Mouse (Mus musculus): ENCODE data around the gene Opn5. TPM values are rescaled to one million over a fixed set of nuclear protein-coding genes. Genes with fewer than 3 reads are reported as not detected.

Gene Opn5
- total RNA-seq (2022), result not detected

GRCm38 (mm10) chr17:42611295-42611694 lies at the start of gene Opn5:
Gene Opn5, minus strand, starts transcription at chr17:42611395.
- DNase-seq (ENCODE audit: low spot score), result no peak

- DNase-seq (ENCODE audit: low spot score), result no peak
Measured at GRCm38 (mm10) chr17:42658634-42659422, 47.6 kb upstream of the Opn5 start.

- DNase-seq (ENCODE audit: low spot score), result peak; percentile 68
Measured at GRCm38 (mm10) chr17:42643416-42643815, 32.2 kb upstream of the Opn5 start.

- peak; percentile 52 for DNase-seq (ENCODE audit: low spot score)
Measured at GRCm38 (mm10) chr17:42630206-42630605, 19.0 kb upstream of the Opn5 start.

GRCm38 (mm10) chr17:42613043-42613737 lies 2.0 kb upstream of the Opn5 start:
- DNase-seq (ENCODE audit: low spot score), result peak; percentile 38

- no peak for DNase-seq (ENCODE audit: low spot score)
Measured at GRCm38 (mm10) chr17:42608270-42608669, 2.9 kb downstream of the Opn5 start.

- DNase-seq (ENCODE audit: low spot score), result peak; percentile 52
Measured at GRCm38 (mm10) chr17:42602829-42603784, 8.1 kb downstream of the Opn5 start.

- DNase-seq (ENCODE audit: low spot score), result no peak
Measured at GRCm38 (mm10) chr17:42586486-42586885, 24.7 kb downstream of the Opn5 start.

- no peak for DNase-seq (ENCODE audit: low spot score)
Measured at GRCm38 (mm10) chr17:42583029-42583331, 28.2 kb downstream of the Opn5 start.

- no peak for DNase-seq (ENCODE audit: low spot score)
Measured at GRCm38 (mm10) chr17:42582281-42583028, 28.7 kb downstream of the Opn5 start.

- DNase-seq (ENCODE audit: low spot score), result no peak
Measured at GRCm38 (mm10) chr17:42580623-42581022, 30.6 kb downstream of the Opn5 start.

- no peak for DNase-seq (ENCODE audit: low spot score)
Measured at GRCm38 (mm10) chr17:42580196-42580595, 31.0 kb downstream of the Opn5 start.

GRCm38 (mm10) chr17:42576671-42577168 lies 34.5 kb downstream of the Opn5 start:
- DNase-seq (ENCODE audit: low spot score), result peak; percentile 16

GRCm38 (mm10) chr17:42573786-42574185 lies 37.4 kb downstream of the Opn5 start:
- no peak for DNase-seq (ENCODE audit: low spot score)

- DNase-seq (ENCODE audit: low spot score), result no peak
Measured at GRCm38 (mm10) chr17:42549578-42549977, 61.6 kb downstream of the Opn5 start.

- no peak for DNase-seq (ENCODE audit: low spot score)
Measured at GRCm38 (mm10) chr17:42530147-42530546, 81.0 kb downstream of the Opn5 start.

GRCm38 (mm10) chr17:42509356-42510262 lies 101.6 kb downstream of the Opn5 start:
- DNase-seq (ENCODE audit: low spot score), result no peak

Measured in heart, adult 8-10 months (tissue).